Mouse (Mus musculus) kidney, postnatal 36 days (tissue): ENCODE results near the gene Dsp.

Experiments used
- DNase-seq, 2 experiments: peaks; one replicate each; pipeline ENCODE4 v3.0.0; 2021 to 2022; ENCODE audit warnings: mixed read lengths in 2 of 2

Gene Dsp

GRCm38 (mm10) chr13:38193406-38193805 lies 42.3 kb downstream of the Dsp start:
- no peak for DNase-seq

GRCm38 (mm10) chr13:38201413-38201812 lies 50.3 kb downstream of the Dsp start:
- DNase-seq: no peak

GRCm38 (mm10) chr13:38204171-38204570 lies 53.1 kb downstream of the Dsp start:
- no peak for DNase-seq

GRCm38 (mm10) chr13:38204702-38205482 lies 53.8 kb downstream of the Dsp start, which contains the start of gene Snrnp48:
Gene Snrnp48, plus strand, starts transcription at chr13:38204938.
- DNase-seq: peak; percentile 92 to 95

- DNase-seq: no peak
Measured at GRCm38 (mm10) chr13:38211122-38211521, 60.0 kb downstream of the Dsp start.

- no peak for DNase-seq
Measured at GRCm38 (mm10) chr13:38218686-38219085, 67.6 kb downstream of the Dsp start.

GRCm38 (mm10) chr13:38220331-38220730 lies 69.2 kb downstream of the Dsp start:
- no peak for DNase-seq

GRCm38 (mm10) chr13:38230177-38230821 lies 79.2 kb downstream of the Dsp start:
- no peak for DNase-seq

- no peak for DNase-seq
Measured at GRCm38 (mm10) chr13:38232411-38232810, 81.3 kb downstream of the Dsp start.

- DNase-seq: no peak
Measured at GRCm38 (mm10) chr13:38232856-38233625, 81.9 kb downstream of the Dsp start.

- DNase-seq: no peak
Measured at GRCm38 (mm10) chr13:38234651-38235050, 83.6 kb downstream of the Dsp start.

GRCm38 (mm10) chr13:38235370-38235769 lies 84.3 kb downstream of the Dsp start:
- peak; percentile 11 to 36 for DNase-seq

GRCm38 (mm10) chr13:38248151-38248550 lies 97.1 kb downstream of the Dsp start:
- DNase-seq: no peak
